Mouse (Mus musculus): ENCODE data around the gene Fam163a. TPM values are rescaled to one million over a fixed set of nuclear protein-coding genes. Genes with fewer than 3 reads are reported as not detected.

Gene Fam163a
- polyA plus RNA-seq, 1 experiment from 2014 or later = 0.32 TPM

DNA sequence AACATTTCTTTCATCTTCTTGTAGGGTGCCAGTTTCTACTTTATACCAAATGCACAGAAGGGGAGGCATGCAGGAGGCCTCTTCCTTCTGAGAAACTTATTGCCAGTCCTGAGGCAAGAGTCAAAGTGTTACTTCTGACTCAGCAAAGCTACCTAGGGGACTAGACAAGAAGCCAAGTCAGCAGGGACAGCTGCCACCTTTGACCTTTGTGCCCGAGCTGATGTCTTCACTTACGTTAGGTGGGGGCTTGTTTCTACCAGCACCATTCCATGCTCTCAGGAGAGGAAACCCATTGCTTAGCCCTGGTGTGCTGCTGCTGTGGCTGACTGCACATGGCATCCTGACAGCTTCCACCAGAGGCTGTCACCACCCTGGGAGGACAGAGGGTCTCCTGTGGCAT lies 16.5 kb upstream of the Fam163a start:
- Histone ChIP-seq H3K9ac (no peak overlapping the region), H3K9me3 (replicated peaks) (no peaks in the 10 kb centered on the region), H3K27ac (replicated peaks) (no peak overlapping the region), H3K27me3 (no peaks in the 10 kb centered on the region), H3K4me1 (peaks cover 5% of the 10 kb centered on the region; the same call in 1 of the 2 replicates), H3K36me3 (no peaks in the 10 kb centered on the region), H3K4me3 (replicated peaks) (no peak overlapping the region), H3K4me2 (replicated peaks) (no peak overlapping the region)
- WGBS = 66% methylated on average over 2 of the region's 2 CpGs
- no peak for ATAC-seq (ENCODE audit: insufficient number of reproducible peaks, low FRiP score, low TSS enrichment, low read depth)

DNA sequence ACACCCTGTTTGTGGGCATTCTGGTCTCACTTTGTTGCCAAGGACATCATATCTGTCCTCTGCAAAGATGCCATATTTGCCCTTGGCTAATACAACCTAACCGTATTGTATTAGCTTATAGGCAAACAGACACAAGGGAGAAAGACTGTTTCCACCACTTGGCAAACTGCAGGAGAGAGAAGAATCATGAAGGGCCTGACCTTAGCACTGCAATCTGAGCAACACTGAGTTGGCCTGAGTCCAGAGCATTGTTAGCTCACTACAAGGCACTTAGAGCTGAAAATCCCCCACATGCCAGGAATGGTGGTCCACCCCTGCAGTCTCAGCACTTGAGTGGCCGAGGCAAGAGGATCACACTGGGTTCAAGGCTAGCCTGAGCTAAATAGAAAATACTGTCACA lies 13.7 kb upstream of the Fam163a start:
- 85% methylated on average over 2 of the region's 2 CpGs for WGBS
- peaks cover 5% of the 10 kb centered on the region; the same call in 1 of the 2 replicates for H3K4me1 ChIP-seq
- H3K9me3 ChIP-seq (replicated peaks) = no peaks in the 10 kb centered on the region
- H3K4me2 ChIP-seq (replicated peaks) = no peak overlapping the region
- no peaks in the 10 kb centered on the region for H3K27me3 ChIP-seq
- no peak for ATAC-seq (ENCODE audit: insufficient number of reproducible peaks, low FRiP score, low TSS enrichment, low read depth)
- H3K27ac ChIP-seq (replicated peaks) = no peak overlapping the region
- H3K9ac ChIP-seq = no peak overlapping the region
- no peaks in the 10 kb centered on the region for H3K36me3 ChIP-seq
- H3K4me3 ChIP-seq (replicated peaks) = no peak overlapping the region

GRCm38 (mm10) chr1:156217941-156218340 lies 13.1 kb upstream of the Fam163a start:
- H3K27ac ChIP-seq (replicated peaks) = no peak overlapping the region
- no peak overlapping the region for H3K4me2 ChIP-seq (replicated peaks)
- H3K9me3 ChIP-seq (replicated peaks) = no peaks in the 10 kb centered on the region
- H3K9ac ChIP-seq = no peak overlapping the region
- no peaks in the 10 kb centered on the region for H3K27me3 ChIP-seq
- no peak overlapping the region for H3K4me3 ChIP-seq (replicated peaks)
- no peaks in the 10 kb centered on the region for H3K36me3 ChIP-seq
- no peak for ATAC-seq (ENCODE audit: insufficient number of reproducible peaks, low FRiP score, low TSS enrichment, low read depth)
- peaks cover 5% of the 10 kb centered on the region; the same call in 1 of the 2 replicates for H3K4me1 ChIP-seq
- 79% methylated on average over 8 of the region's 8 CpGs for WGBS

DNA sequence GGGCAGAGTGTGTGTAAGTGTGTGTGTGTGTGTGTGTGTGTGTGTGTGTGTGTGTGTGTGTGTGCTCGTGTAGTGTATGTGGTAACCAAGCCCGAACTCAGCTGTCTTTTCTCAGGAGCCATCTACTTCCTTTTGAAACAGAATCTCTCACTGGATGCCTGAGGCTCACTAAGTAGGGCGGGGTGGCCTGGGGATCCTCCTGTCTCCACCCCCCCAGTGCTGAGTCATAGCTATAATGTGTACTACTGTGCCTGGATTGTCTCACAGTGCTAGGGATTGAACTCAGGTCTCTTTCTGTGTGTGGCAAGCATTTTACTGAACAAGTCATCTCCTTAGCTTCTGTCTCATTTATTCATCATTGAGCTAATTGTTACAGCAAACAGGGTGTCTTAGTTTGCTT lies 12.6 kb upstream of the Fam163a start:
- WGBS = 36% methylated on average over 3 of the region's 3 CpGs
- Histone ChIP-seq H3K36me3 (no peaks in the 10 kb centered on the region), H3K27ac (replicated peaks) (no peak overlapping the region), H3K4me1 (peaks cover 2% of the 10 kb centered on the region; the same call in 1 of the 2 replicates), H3K9me3 (replicated peaks) (no peaks in the 10 kb centered on the region), H3K4me2 (replicated peaks) (no peak overlapping the region), H3K4me3 (replicated peaks) (no peak overlapping the region), H3K9ac (no peak overlapping the region), H3K27me3 (no peaks in the 10 kb centered on the region)
- ATAC-seq (ENCODE audit: insufficient number of reproducible peaks, low FRiP score, low TSS enrichment, low read depth) = no peak

- Histone ChIP-seq H3K4me2 (replicated peaks) (no peak overlapping the region), H3K27ac (replicated peaks) (no peak overlapping the region), H3K36me3 (no peaks in the 10 kb centered on the region), H3K4me3 (replicated peaks) (no peak overlapping the region), H3K9ac (no peak overlapping the region), H3K9me3 (replicated peaks) (no peaks in the 10 kb centered on the region), H3K27me3 (no peaks in the 10 kb centered on the region), H3K4me1 (no peaks in the 10 kb centered on the region)
- no peak for ATAC-seq (ENCODE audit: insufficient number of reproducible peaks, low FRiP score, low TSS enrichment, low read depth)
- 76% methylated on average over 4 of the region's 4 CpGs for WGBS
Measured at GRCm38 (mm10) chr1:156216249-156216648, 11.4 kb upstream of the Fam163a start.

DNA sequence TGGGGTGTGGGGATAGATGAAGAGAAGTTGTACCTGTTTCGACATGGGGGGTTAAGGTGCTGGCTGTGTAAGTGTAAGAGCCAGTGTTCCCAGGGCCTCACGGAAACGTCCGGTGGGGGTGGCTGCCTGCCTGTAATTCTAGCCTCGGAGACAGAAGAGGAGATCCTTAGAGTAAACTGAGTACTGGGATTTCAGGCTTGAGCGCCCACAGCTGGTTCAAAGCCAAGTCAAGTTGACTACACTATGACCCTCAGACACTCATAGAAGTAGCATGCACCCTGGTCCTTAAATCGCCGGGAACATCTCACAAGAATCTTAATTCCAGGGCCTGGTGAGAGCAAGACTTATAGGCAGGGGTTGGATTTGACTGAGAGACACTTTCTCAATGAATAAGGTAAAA lies 9.8 kb upstream of the Fam163a start:
- Histone ChIP-seq H3K9me3 (replicated peaks) (no peaks in the 10 kb centered on the region), H3K4me2 (replicated peaks) (no peak overlapping the region), H3K36me3 (no peaks in the 10 kb centered on the region), H3K9ac (no peak overlapping the region), H3K27ac (replicated peaks) (no peak overlapping the region), H3K27me3 (no peaks in the 10 kb centered on the region), H3K4me3 (replicated peaks) (no peak overlapping the region), H3K4me1 (no peaks in the 10 kb centered on the region)
- ATAC-seq (ENCODE audit: insufficient number of reproducible peaks, low FRiP score, low TSS enrichment, low read depth) = no peak
- 71% methylated on average over 8 of the region's 8 CpGs for WGBS

DNA sequence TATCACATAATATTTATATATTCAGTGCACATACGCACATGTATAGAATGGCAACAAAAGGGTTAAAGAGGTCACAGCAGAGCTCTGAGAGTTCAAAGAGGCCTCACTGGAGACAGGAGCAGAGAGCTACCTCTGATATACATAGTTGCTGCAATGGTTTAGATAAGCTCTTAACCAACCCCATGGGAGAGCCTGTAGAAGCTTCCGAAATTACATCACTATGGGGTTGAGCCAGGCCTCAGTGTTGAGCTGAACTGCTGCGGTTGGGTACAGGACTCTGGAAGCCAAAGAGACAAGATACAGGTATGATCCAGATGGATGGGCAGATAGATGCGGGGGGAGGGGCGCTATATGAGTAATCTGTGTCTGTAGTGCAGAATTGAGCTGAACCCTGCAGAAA lies 8.1 kb upstream of the Fam163a start:
- no peak for ATAC-seq (ENCODE audit: insufficient number of reproducible peaks, low FRiP score, low TSS enrichment, low read depth)
- 85% methylated on average over 5 of the region's 5 CpGs for WGBS
- no peak overlapping the region for H3K9ac ChIP-seq

GRCm38 (mm10) chr1:156211809-156212317 lies 7.0 kb upstream of the Fam163a start:
- WGBS = 50% methylated on average over 6 of the region's 6 CpGs
- H3K4me3 ChIP-seq (replicated peaks) = no peak overlapping the region

More for the DNA sequence above, 8.1 kb upstream of the Fam163a start:
- no peaks in the 10 kb centered on the region for H3K4me1 ChIP-seq
- no peak overlapping the region for H3K4me3 ChIP-seq (replicated peaks)
- H3K9me3 ChIP-seq (replicated peaks) = no peaks in the 10 kb centered on the region
- H3K36me3 ChIP-seq = no peaks in the 10 kb centered on the region
- no peaks in the 10 kb centered on the region for H3K27me3 ChIP-seq
- no peak overlapping the region for H3K4me2 ChIP-seq (replicated peaks)
- no peak overlapping the region for H3K27ac ChIP-seq (replicated peaks)

GRCm38 (mm10) chr1:156205164-156205563 lies 338 bp upstream of the Fam163a start:
- no peak for ATAC-seq (ENCODE audit: insufficient number of reproducible peaks, low FRiP score, low TSS enrichment, low read depth)
- WGBS = 15% methylated on average over 10 of the region's 10 CpGs
- Histone ChIP-seq H3K4me2 (replicated peaks) (peak overlapping the region; percentile 80), H3K4me3 (replicated peaks) (peak overlapping the region; percentile 43), H3K36me3 (no peaks in the 10 kb centered on the region), H3K27ac (replicated peaks) (no peak overlapping the region), H3K27me3 (peaks cover 56% of the 10 kb centered on the region), H3K9ac (no peak overlapping the region), H3K4me1 (peaks cover 21% of the 10 kb centered on the region), H3K9me3 (replicated peaks) (no peaks in the 10 kb centered on the region)

More at GRCm38 (mm10) chr1:156211809-156212317, 7.0 kb upstream of the Fam163a start:
- Histone ChIP-seq H3K9me3 (replicated peaks) (no peaks in the 10 kb centered on the region), H3K27me3 (peaks cover 7% of the 10 kb centered on the region), H3K27ac (replicated peaks) (no peak overlapping the region), H3K4me2 (replicated peaks) (no peak overlapping the region), H3K4me1 (no peaks in the 10 kb centered on the region), H3K36me3 (no peaks in the 10 kb centered on the region), H3K9ac (no peak overlapping the region)
- ATAC-seq (ENCODE audit: insufficient number of reproducible peaks, low FRiP score, low TSS enrichment, low read depth) = no peak

GRCm38 (mm10) chr1:156203961-156204655 lies 718 bp downstream of the Fam163a start:
- H3K4me3 ChIP-seq (replicated peaks) = peak overlapping the region; percentile 43
- H3K27ac ChIP-seq (replicated peaks) = no peak overlapping the region
- no peak for ATAC-seq (ENCODE audit: insufficient number of reproducible peaks, low FRiP score, low TSS enrichment, low read depth)
- peaks cover 56% of the 10 kb centered on the region for H3K27me3 ChIP-seq
- H3K9me3 ChIP-seq (replicated peaks) = no peaks in the 10 kb centered on the region
- H3K4me1 ChIP-seq = peaks cover 21% of the 10 kb centered on the region
- no peaks in the 10 kb centered on the region for H3K36me3 ChIP-seq
- 4% methylated on average over 18 of the region's 18 CpGs for WGBS
- peak overlapping the region; percentile 80 for H3K4me2 ChIP-seq (replicated peaks)
- no peak overlapping the region for H3K9ac ChIP-seq

- H3K4me3 ChIP-seq (replicated peaks) = no peak overlapping the region
- H3K4me1 ChIP-seq = peaks cover 21% of the 10 kb centered on the region
- 38% methylated on average over 3 of the region's 3 CpGs for WGBS
- no peak for ATAC-seq (ENCODE audit: insufficient number of reproducible peaks, low FRiP score, low TSS enrichment, low read depth)
- peaks cover 56% of the 10 kb centered on the region for H3K27me3 ChIP-seq
- H3K9ac ChIP-seq = no peak overlapping the region
- no peaks in the 10 kb centered on the region for H3K36me3 ChIP-seq
- H3K27ac ChIP-seq (replicated peaks) = no peak overlapping the region
- H3K4me2 ChIP-seq (replicated peaks) = no peak overlapping the region
- no peaks in the 10 kb centered on the region for H3K9me3 ChIP-seq (replicated peaks)
Measured at GRCm38 (mm10) chr1:156202661-156203060, 2.2 kb downstream of the Fam163a start.

DNA sequence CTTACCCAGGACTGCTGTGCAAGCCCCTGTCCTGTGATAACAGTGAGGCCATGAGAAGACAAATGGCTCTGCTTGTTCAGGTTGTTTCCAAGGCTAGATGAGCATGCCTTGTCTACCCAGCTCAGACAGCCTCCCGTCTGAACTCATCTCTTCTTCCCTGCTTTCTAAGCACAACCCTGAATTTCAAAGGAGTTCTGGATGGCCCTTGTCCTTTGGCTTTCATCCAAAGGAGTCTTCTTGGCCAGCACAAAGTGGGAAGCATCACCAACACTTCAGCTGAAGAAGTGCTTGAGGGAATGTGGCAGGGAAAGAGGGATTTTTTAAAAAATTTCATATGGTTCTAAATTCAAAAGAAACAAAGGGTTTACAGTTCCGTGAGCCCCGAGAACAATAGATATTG lies 3.8 kb downstream of the Fam163a start:
- Histone ChIP-seq H3K4me2 (replicated peaks) (no peak overlapping the region), H3K4me3 (replicated peaks) (no peak overlapping the region), H3K9ac (no peak overlapping the region), H3K36me3 (no peaks in the 10 kb centered on the region), H3K27me3 (peaks cover 41% of the 10 kb centered on the region), H3K9me3 (replicated peaks) (no peaks in the 10 kb centered on the region), H3K4me1 (peaks cover 21% of the 10 kb centered on the region), H3K27ac (replicated peaks) (no peak overlapping the region)
- ATAC-seq (ENCODE audit: insufficient number of reproducible peaks, low FRiP score, low TSS enrichment, low read depth) = no peak
- WGBS = 79% methylated on average over 3 of the region's 3 CpGs
